Mouse (Mus musculus) G1E (cell line): ENCODE results near the gene A3galt2. TPM values are rescaled to one million over a fixed set of nuclear protein-coding genes. Genes with fewer than 3 reads are reported as not detected.

ENCODE experiments used
- ATAC-seq: 2 replicates; pipeline ENCODE4 v1.8.0; 2016; ENCODE audit warnings: mild to moderate bottlenecking; ENCODE audit not compliant: insufficient number of reproducible peaks, poor library complexity, low FRiP score, severe bottlenecking; ENCODE audit errors: extremely low read depth
- DNase-seq: peaks from one replicate; pipeline ENCODE4 v3.0.0; 2012; ENCODE audit warnings: low spot score
- H3K27me3 ChIP-seq: 2 replicates; pipeline ENCODE4 v1.6.1; 2012; ENCODE audit warnings: mild to moderate bottlenecking, low read length, inconsistent platforms; ENCODE audit not compliant: insufficient read depth
- H3K36me3 ChIP-seq: replicated peaks from 2 replicates; pipeline ENCODE3; 2012; ENCODE audit warnings: mild to moderate bottlenecking, inconsistent platforms
- H3K4me1 ChIP-seq: 2 replicates; pipeline ENCODE4 v1.6.1; 2012; ENCODE audit warnings: low read depth, low read length, inconsistent platforms, mixed read lengths; ENCODE audit not compliant: insufficient read depth
- H3K4me3 ChIP-seq: 2 replicates; pipeline ENCODE4 v1.5.1; 2012; ENCODE audit warnings: low read depth, mild to moderate bottlenecking, inconsistent platforms, low read length, moderate library complexity, mixed read lengths
- H3K9me3 ChIP-seq: replicated peaks from 2 replicates; pipeline ENCODE4 v1.6.1; 2012; ENCODE audit warnings: inconsistent platforms
- CTCF ChIP-seq: IDR thresholded peaks from 2 replicates; pipeline ENCODE4 v1.5.1; 2012; ENCODE audit warnings: low read depth, low read length, inconsistent platforms, mixed read lengths
- GATA1 ChIP-seq: IDR thresholded peaks from 2 replicates; pipeline ENCODE4 v1.6.1; 2012; ENCODE audit warnings: borderline replicate concordance, low read length, inconsistent platforms, mixed read lengths
- GATA2 ChIP-seq: IDR thresholded peaks from 2 replicates; pipeline ENCODE4 v1.6.1; 2012; ENCODE audit warnings: low read depth, low read length, inconsistent platforms, borderline replicate concordance
- POLR2AphosphoS5 ChIP-seq: IDR thresholded peaks from 2 replicates; pipeline ENCODE4 v1.6.1; 2012; ENCODE audit warnings: low read depth, low read length, inconsistent platforms; ENCODE audit not compliant: insufficient replicate concordance
- TAL1 ChIP-seq: conservative IDR thresholded peaks from 2 replicates; pipeline ENCODE4 v1.6.1; 2012; ENCODE audit warnings: low read depth, low read length, inconsistent platforms, mixed read lengths
- polyA plus RNA-seq: library from polyadenylated mRNA; stranded (reverse); fragments of >175 nt; gene quantifications from 2 replicates; pipeline ENCODE4 v1.2.3, GENCODE M21; 2012
- total RNA-seq, 2 experiments: library from RNA; stranded (forward) in 1 of 2; stranded (reverse) in 1 of 2; fragments of 200-1000 nt in 1 of 2; fragments of >200 nt in 1 of 2; fragmentation: Nextera tagmentation in 1 of 2; gene quantifications; 2 replicates each; pipeline ENCODE4 v1.2.3; 2014 to 2017

Gene A3galt2
- total and polyA plus RNA-seq, 3 experiments, result 0.16 TPM; not detected in 2

GRCm38 (mm10) chr4:128796788-128797187, 41.6 kb downstream of the A3galt2 start:
- peaks cover 75% of the 10 kb centered on the region for H3K36me3 ChIP-seq

GRCm38 (mm10) chr4:128801675-128802465, 46.7 kb downstream of the A3galt2 start:
- H3K9me3 ChIP-seq, result no peaks in the 10 kb centered on the region
- peaks cover 2% of the 10 kb centered on the region; the same call in 1 of the 2 replicates for H3K27me3 ChIP-seq
- DNase-seq (no peak), ATAC-seq (no peak)
- TF ChIP-seq GATA2 (no peak), POLR2AphosphoS5 (no peak), CTCF (no peak), GATA1 (no peak)
- H3K4me1 ChIP-seq, result peaks cover 43% of the 10 kb centered on the region
- H3K36me3 ChIP-seq, result peaks cover 43% of the 10 kb centered on the region
- no peak overlapping the region; the same call in 1 of the 2 replicates for H3K4me3 ChIP-seq

More at GRCm38 (mm10) chr4:128796788-128797187, 41.6 kb downstream of the A3galt2 start:
- Histone ChIP-seq H3K4me3 (no peak overlapping the region), H3K27me3 (no peaks in the 10 kb centered on the region), H3K4me1 (peaks cover 24% of the 10 kb centered on the region), H3K9me3 (no peaks in the 10 kb centered on the region)
- ATAC-seq (no peak), DNase-seq (no peak)
- TF ChIP-seq GATA1 (no peak), TAL1 (no peak), GATA2 (no peak), POLR2AphosphoS5 (no peak), CTCF (no peak)

- Histone ChIP-seq H3K4me3 (no peak overlapping the region), H3K36me3 (peaks cover 36% of the 10 kb centered on the region), H3K4me1 (peaks cover 41% of the 10 kb centered on the region), H3K27me3 (peaks cover 3% of the 10 kb centered on the region; the same call in 1 of the 2 replicates), H3K9me3 (no peaks in the 10 kb centered on the region)
- DNase-seq (no peak), ATAC-seq (no peak)
- no peak for TF ChIP-seq CTCF
- TF ChIP-seq GATA1, result no peak
- no peak for TF ChIP-seq GATA2
- TF ChIP-seq TAL1, result no peak
- TF ChIP-seq POLR2AphosphoS5, result no peak
Measured at GRCm38 (mm10) chr4:128803569-128803968, 48.4 kb downstream of the A3galt2 start.

- Histone ChIP-seq H3K4me3 (peak overlapping the region; percentile 73; the same call in 1 of the 2 replicates), H3K4me1 (peaks cover 40% of the 10 kb centered on the region), H3K9me3 (no peaks in the 10 kb centered on the region), H3K36me3 (peaks cover 29% of the 10 kb centered on the region), H3K27me3 (peaks cover 3% of the 10 kb centered on the region; the same call in 1 of the 2 replicates)
- DNase-seq, result no peak
- ATAC-seq, result no peak
- TF ChIP-seq POLR2AphosphoS5 (no peak), TAL1 (no peak), GATA2 (no peak), GATA1 (no peak), CTCF (no peak)
Measured at GRCm38 (mm10) chr4:128804426-128805149, 49.4 kb downstream of the A3galt2 start.

- TF ChIP-seq POLR2AphosphoS5 (no peak), GATA2 (no peak), GATA1 (no peak)
- H3K27me3 ChIP-seq, result peaks cover 3% of the 10 kb centered on the region; the same call in 1 of the 2 replicates
- H3K36me3 ChIP-seq, result peaks cover 21% of the 10 kb centered on the region
- ATAC-seq (no peak), DNase-seq (no peak)
- no peaks in the 10 kb centered on the region for H3K9me3 ChIP-seq
- H3K4me1 ChIP-seq, result peaks cover 40% of the 10 kb centered on the region
- H3K4me3 ChIP-seq, result peak overlapping the region; percentile 73
Measured at GRCm38 (mm10) chr4:128805150-128806042, 50.2 kb downstream of the A3galt2 start.
